Mouse (Mus musculus): ENCODE results near the gene Ipo4. TPM values are rescaled to one million over a fixed set of nuclear protein-coding genes. Genes with fewer than 3 reads are reported as not detected.

Ipo4 gene
- polyA plus RNA-seq, 1 experiment from 2014 or later = 110 TPM

- Histone ChIP-seq H3K9me3 (replicated peaks) (no peaks in the 10 kb centered on the region), H3K9ac (replicated peaks) (no peak overlapping the region), H3K27ac (replicated peaks) (no peak overlapping the region), H3K4me2 (no peak overlapping the region), H3K4me1 (no peaks in the 10 kb centered on the region), H3K36me3 (no peaks in the 10 kb centered on the region), H3K4me3 (replicated peaks) (no peak overlapping the region), H3K27me3 (replicated peaks) (no peaks in the 10 kb centered on the region)
- no peak for ATAC-seq (ENCODE audit: low FRiP score)
- 94% methylated on average over 7 of the region's 7 CpGs for WGBS
Measured at GRCm38 (mm10) chr14:55651528-55651927, 15.8 kb upstream of the Ipo4 start.

- Histone ChIP-seq H3K9ac (replicated peaks) (no peak within 1 kb of the TSS), H3K4me3 (replicated peaks) (no peak within 1 kb of the TSS), H3K9me3 (replicated peaks) (no peaks in the 10 kb centered on the region), H3K36me3 (no peaks in the 10 kb centered on the region), H3K27me3 (replicated peaks) (no peaks in the 10 kb centered on the region), H3K27ac (replicated peaks) (no peak within 1 kb of the TSS), H3K4me1 (peaks cover 4% of the 10 kb centered on the region), H3K4me2 (no peak within 1 kb of the TSS)
- 97% methylated on average over 2 of the region's 2 CpGs for WGBS
- ATAC-seq (ENCODE audit: low FRiP score) = no peak
Measured at GRCm38 (mm10) chr14:55649884-55650283, 14.1 kb upstream of the Ipo4 start, which contains the start of gene Tssk4. Gene Tssk4 (plus strand): TSS chr14:55650184.

- ATAC-seq (ENCODE audit: low FRiP score) = no peak
- H3K4me3 ChIP-seq (replicated peaks) = peak overlapping the region; percentile 98
- H3K9me3 ChIP-seq (replicated peaks) = no peaks in the 10 kb centered on the region
- peak overlapping the region; percentile 84 for H3K4me2 ChIP-seq
- peaks cover 31% of the 10 kb centered on the region for H3K4me1 ChIP-seq
- peaks cover 20% of the 10 kb centered on the region for H3K36me3 ChIP-seq
- WGBS = 26% methylated on average over 17 of the region's 17 CpGs
- H3K9ac ChIP-seq (replicated peaks) = peak overlapping the region; percentile 79
- H3K27me3 ChIP-seq (replicated peaks) = no peaks in the 10 kb centered on the region
- H3K27ac ChIP-seq (replicated peaks) = peak overlapping the region; percentile 15; the same call in 1 of the 2 replicates
Measured at GRCm38 (mm10) chr14:55644261-55644888, 8.6 kb upstream of the Ipo4 start.

- Histone ChIP-seq H3K27ac (replicated peaks) (peak within 1 kb of the TSS; percentile 99), H3K4me3 (replicated peaks) (peak within 1 kb of the TSS; percentile 98), H3K36me3 (peaks cover 29% of the 10 kb centered on the region), H3K9me3 (replicated peaks) (no peaks in the 10 kb centered on the region), H3K4me2 (peak within 1 kb of the TSS; percentile 84), H3K9ac (replicated peaks) (peak within 1 kb of the TSS; percentile 79), H3K27me3 (replicated peaks) (no peaks in the 10 kb centered on the region), H3K4me1 (peaks cover 31% of the 10 kb centered on the region)
- peak; percentile 90 for ATAC-seq (ENCODE audit: low FRiP score)
- WGBS = under 1% methylated on average over 89 of the region's 89 CpGs
Measured at GRCm38 (mm10) chr14:55643060-55643907, 7.5 kb upstream of the Ipo4 start, which contains the start of gene Tm9sf1. Gene Tm9sf1 (minus strand): TSS chr14:55643806.

GRCm38 (mm10) chr14:55642679-55643059 lies 6.9 kb upstream of the Ipo4 start:
- no peaks in the 10 kb centered on the region for H3K27me3 ChIP-seq (replicated peaks)
- ATAC-seq (ENCODE audit: low FRiP score) = peak; percentile 39
- WGBS = 27% methylated on average over 8 of the region's 8 CpGs
- H3K4me1 ChIP-seq = peaks cover 31% of the 10 kb centered on the region
- H3K9ac ChIP-seq (replicated peaks) = peak overlapping the region; percentile 79
- peak overlapping the region; percentile 84 for H3K4me2 ChIP-seq
- H3K36me3 ChIP-seq = peaks cover 35% of the 10 kb centered on the region
- peak overlapping the region; percentile 98 for H3K4me3 ChIP-seq (replicated peaks)
- H3K27ac ChIP-seq (replicated peaks) = peak overlapping the region; percentile 99
- H3K9me3 ChIP-seq (replicated peaks) = no peaks in the 10 kb centered on the region

DNA sequence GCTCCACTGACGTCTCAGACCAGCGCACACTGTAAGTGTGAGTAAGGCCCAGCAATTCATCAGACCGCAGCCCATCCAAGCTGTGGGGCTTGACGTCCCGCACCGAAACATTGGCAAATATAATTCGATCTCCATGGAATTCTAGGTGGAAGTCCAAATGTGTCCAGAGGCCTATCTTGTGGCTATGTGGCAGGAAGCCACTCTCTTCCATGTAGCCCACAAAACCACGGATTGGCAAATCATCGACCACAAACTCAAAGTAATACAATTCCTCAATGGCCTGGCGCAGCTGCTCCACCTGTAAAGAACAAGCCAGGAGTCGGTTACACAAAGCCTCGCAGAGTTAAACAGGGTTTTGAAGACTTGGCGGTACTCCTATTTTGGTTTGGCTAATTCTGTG lies 5.5 kb upstream of the Ipo4 start:
- no peak overlapping the region for H3K4me3 ChIP-seq (replicated peaks)
- no peaks in the 10 kb centered on the region for H3K27me3 ChIP-seq (replicated peaks)
- H3K9ac ChIP-seq (replicated peaks) = no peak overlapping the region
- ATAC-seq (ENCODE audit: low FRiP score) = no peak
- 96% methylated on average over 13 of the region's 13 CpGs for WGBS
- no peak overlapping the region for H3K4me2 ChIP-seq
- no peak overlapping the region for H3K27ac ChIP-seq (replicated peaks)
- H3K4me1 ChIP-seq = peaks cover 34% of the 10 kb centered on the region
- peaks cover 41% of the 10 kb centered on the region for H3K36me3 ChIP-seq
- H3K9me3 ChIP-seq (replicated peaks) = no peaks in the 10 kb centered on the region

DNA sequence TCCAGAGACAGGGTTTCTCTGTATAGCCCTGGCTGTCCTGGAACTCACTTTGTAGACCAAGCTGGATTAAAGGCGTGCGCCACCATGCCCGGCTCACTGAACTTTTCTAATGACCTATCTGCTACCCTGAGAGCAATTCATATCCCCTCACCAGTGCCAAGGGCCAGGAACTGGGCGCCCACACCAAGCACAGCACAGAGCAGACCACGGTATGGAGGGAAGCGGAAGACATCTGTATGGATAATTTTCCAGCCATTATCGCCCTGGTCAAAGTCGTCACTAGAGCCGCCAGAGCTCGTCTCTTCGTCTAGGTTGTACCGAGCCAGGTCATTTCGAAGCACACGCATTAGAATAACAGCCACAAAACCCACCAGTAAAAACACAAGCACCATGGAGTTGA lies 5.1 kb upstream of the Ipo4 start:
- no peaks in the 10 kb centered on the region for H3K9me3 ChIP-seq (replicated peaks)
- no peaks in the 10 kb centered on the region for H3K27me3 ChIP-seq (replicated peaks)
- no peak overlapping the region for H3K4me2 ChIP-seq
- H3K9ac ChIP-seq (replicated peaks) = no peak overlapping the region
- ATAC-seq (ENCODE audit: low FRiP score) = no peak
- peaks cover 41% of the 10 kb centered on the region for H3K36me3 ChIP-seq
- 94% methylated on average over 14 of the region's 14 CpGs for WGBS
- no peak overlapping the region for H3K4me3 ChIP-seq (replicated peaks)
- no peak overlapping the region for H3K27ac ChIP-seq (replicated peaks)
- H3K4me1 ChIP-seq = peaks cover 38% of the 10 kb centered on the region

DNA sequence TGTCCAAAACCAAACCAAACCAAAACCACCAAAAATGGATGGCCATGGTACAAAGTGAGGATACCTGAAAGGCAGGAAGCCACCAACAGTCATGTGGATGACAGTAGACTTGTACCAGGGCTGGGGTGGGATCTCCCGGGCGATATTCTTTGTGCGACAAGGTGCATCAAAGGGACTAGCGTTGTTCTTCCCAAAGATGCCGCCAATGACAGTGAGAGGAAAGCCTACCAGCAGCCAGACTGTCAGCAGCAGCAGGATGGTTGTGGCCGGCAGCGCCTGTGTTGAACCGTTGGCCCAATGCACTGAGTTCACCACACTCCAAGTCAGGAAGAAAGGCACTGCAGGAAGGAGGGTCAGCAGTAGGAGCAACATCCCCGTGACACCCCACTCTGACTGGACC lies 2.0 kb upstream of the Ipo4 start, which contains the start of gene Gm49378:
Gm49378 (minus strand) TSS at position 101 of the 400 bp plus-strand sequence.
- ATAC-seq (ENCODE audit: low FRiP score) = no peak
- Histone ChIP-seq H3K36me3 (peaks cover 55% of the 10 kb centered on the region), H3K4me2 (no peak within 1 kb of the TSS), H3K27me3 (replicated peaks) (no peaks in the 10 kb centered on the region), H3K27ac (replicated peaks) (no peak within 1 kb of the TSS), H3K4me1 (peaks cover 45% of the 10 kb centered on the region), H3K4me3 (replicated peaks) (no peak within 1 kb of the TSS), H3K9ac (replicated peaks) (no peak within 1 kb of the TSS), H3K9me3 (replicated peaks) (no peaks in the 10 kb centered on the region)
- whole genome bisulfite sequencing = 94% methylated on average over 9 of the region's 9 CpGs

DNA sequence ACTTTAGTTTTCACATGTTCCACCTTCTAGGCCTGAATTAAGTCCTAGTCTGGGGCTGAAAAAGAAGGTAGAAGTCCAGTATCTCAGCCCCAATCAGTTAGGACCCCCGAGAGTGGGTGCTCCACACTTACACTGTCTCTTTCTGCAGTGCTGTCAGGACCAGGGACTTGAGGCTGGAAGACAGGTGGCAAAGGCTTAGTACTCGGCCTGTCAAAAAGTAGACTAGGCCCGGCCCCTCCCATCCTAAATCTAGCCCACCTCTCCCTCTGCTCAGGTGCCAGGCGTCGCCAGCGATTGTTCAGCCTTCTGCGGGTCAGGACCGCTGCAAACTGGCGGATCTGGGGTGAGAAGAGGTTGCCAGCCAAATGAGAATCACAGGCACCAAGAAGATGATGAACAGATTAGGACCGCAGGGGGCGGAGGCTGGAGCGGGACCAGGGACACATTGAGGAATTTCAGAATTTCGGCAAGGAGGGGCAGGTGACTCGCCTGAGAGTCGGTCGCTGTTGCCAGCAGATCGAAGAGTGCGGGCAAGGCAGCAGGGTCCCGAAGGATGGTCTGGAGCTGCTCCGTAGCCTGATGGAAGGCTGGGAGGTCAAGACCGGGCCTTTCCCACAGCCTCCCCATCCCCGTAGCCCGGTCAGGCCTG lies 759 bp downstream of the Ipo4 start:
- peak; percentile 62 for ATAC-seq (ENCODE audit: low FRiP score)
- Histone ChIP-seq H3K27me3 (replicated peaks) (no peaks in the 10 kb centered on the region), H3K9me3 (replicated peaks) (no peaks in the 10 kb centered on the region), H3K36me3 (peaks cover 69% of the 10 kb centered on the region), H3K4me1 (peaks cover 28% of the 10 kb centered on the region), H3K4me3 (replicated peaks) (peak overlapping the region; percentile 82), H3K4me2 (peak overlapping the region; percentile 93), H3K27ac (replicated peaks) (peak overlapping the region; percentile 85), H3K9ac (replicated peaks) (peak overlapping the region; percentile 76)
- 6% methylated on average over 21 of the region's 23 CpGs for WGBS

DNA sequence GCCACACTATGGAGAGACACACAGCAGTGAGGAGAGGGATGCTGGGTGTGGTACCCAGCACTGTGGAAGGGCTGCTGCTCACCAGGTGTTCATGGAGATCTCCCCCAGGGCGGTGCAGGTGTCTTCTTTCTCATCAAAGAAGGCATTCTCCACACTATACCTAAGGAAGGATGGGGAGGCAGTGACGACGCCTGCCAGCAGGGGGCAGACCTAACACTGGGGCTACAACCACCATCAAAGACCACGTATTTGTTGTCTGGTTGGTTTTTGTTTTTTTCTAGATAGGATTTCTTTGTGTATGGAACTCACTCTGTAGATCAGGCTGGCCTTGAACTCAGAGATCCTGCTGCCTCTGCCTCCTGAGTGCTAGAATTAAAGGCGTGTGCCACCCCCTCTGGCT lies 6.4 kb downstream of the Ipo4 start:
- no peak overlapping the region for H3K27ac ChIP-seq (replicated peaks)
- 59% methylated on average over 5 of the region's 5 CpGs for WGBS
- H3K9me3 ChIP-seq (replicated peaks) = no peaks in the 10 kb centered on the region
- H3K36me3 ChIP-seq = peaks cover 96% of the 10 kb centered on the region
- no peak overlapping the region for H3K4me3 ChIP-seq (replicated peaks)
- no peak overlapping the region for H3K9ac ChIP-seq (replicated peaks)
- H3K4me2 ChIP-seq = no peak overlapping the region
- peaks cover 9% of the 10 kb centered on the region for H3K4me1 ChIP-seq
- no peak for ATAC-seq (ENCODE audit: low FRiP score)
- H3K27me3 ChIP-seq (replicated peaks) = no peaks in the 10 kb centered on the region

DNA sequence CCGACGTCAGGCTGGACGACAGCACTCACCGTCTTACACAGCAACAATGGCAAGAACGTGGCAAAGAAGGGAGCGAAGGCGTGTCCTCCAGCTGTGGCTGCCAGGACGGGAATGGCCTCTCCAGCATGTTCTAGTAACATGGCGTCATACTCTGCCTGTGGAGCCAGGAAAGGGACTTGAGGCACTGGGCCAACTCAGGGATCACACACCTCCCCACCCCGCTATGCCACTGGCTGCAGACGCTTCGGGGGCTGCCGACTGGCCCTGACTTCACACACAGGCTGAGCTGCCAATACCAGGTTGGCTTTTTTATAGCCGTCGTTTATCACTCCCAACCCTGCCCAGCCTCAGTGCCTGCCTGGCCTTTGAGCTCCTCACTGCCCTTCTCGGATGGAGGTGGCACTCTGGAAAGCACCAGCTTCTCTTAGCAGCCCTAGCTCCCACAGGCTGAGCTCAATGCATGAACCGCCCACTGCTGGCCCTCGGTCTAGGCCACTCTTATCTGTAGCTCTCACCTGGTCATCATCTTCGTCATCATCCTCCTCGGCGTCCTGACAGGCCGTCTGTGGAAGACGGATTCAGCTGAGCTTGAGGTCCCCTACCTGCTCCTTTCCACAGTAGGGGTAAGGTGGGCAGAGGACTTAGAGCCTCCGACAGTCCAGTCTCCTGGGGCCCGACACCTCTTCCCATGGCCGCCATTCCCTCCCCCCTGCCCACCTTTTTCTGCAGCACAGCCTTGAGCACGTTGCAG lies 7.5 kb downstream of the Ipo4 start:
- H3K27me3 ChIP-seq (replicated peaks) = no peaks in the 10 kb centered on the region
- ATAC-seq (ENCODE audit: low FRiP score) = no peak
- no peaks in the 10 kb centered on the region for H3K4me1 ChIP-seq
- H3K9me3 ChIP-seq (replicated peaks) = no peaks in the 10 kb centered on the region
- peaks cover 90% of the 10 kb centered on the region for H3K36me3 ChIP-seq
- no peak overlapping the region for H3K4me2 ChIP-seq
- no peak overlapping the region for H3K9ac ChIP-seq (replicated peaks)
- no peak overlapping the region for H3K27ac ChIP-seq (replicated peaks)
- no peak overlapping the region for H3K4me3 ChIP-seq (replicated peaks)
- WGBS = 81% methylated on average over 27 of the region's 27 CpGs

Data from neural tube, embryonic 15.5 days (tissue).